Mouse (Mus musculus): ENCODE data around the gene D17Wsu92e. TPM values are rescaled to one million over a fixed set of nuclear protein-coding genes. Genes with fewer than 3 reads are reported as not detected.
"Not testable (repeated sequence)": the region's sequence is repeated elsewhere in the genome, so short reads cannot be mapped to it uniquely, and the experiment has no call there.

D17Wsu92e gene
- polyA plus RNA-seq, 1 experiment from 2014 or later: 20.3 TPM

DNA sequence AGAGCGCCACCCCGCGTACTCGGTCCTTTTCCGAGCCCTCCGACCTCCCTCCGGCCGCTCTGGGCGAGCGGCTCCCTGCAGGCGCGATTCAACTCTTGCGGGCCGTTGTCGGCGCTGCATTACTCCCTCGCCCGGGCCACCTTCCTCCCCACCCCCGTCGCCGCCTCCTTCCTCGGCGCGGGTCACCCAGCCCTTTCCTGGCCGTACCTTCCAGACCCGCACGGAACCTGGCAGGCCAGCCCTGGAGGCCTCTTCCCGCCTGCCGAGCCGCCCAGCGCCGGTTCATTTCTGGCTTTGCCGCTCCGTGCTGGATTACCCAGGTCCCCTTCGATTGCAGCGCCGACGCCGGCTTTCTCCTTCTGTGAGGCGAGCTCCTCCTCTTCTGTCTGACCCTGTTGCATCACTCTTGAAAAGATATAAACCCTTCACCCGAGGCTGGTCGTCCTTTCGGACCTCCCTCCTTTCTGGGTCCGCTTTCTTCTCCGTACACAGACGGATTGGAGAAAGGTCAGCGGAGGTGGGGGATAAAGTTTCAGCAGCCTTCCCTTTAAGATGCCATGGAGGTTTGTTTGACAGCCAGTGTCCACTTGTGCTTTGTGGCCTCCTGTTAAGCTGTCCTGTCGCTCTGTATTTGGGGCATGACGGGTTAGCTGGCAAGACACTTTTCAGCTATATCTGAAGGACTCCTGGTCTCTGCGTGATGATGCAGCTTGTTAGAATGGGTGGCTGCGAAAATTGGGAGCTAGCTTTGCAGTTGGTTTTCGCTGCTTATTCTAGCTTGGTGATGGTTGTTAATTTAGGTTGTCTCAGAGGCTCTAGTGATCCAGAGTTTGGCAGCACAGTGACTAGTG, 36.6 kb upstream of the D17Wsu92e start:
- Histone ChIP-seq H3K27me3 (replicated peaks; ENCODE audit: insufficient read depth, low read length) (no peaks in the 10 kb centered on the region), H3K9ac (replicated peaks; ENCODE audit: low read depth) (peak overlapping the region; percentile 75), H3K4me1 (ENCODE audit: insufficient read depth, low read depth, low read length) (peaks cover 5% of the 10 kb centered on the region; the same call in 1 of the 2 replicates), H3K9me3 (ENCODE audit: low read length) (no peaks in the 10 kb centered on the region), H3K36me3 (ENCODE audit: insufficient read depth, low read length) (peaks cover 11% of the 10 kb centered on the region; the same call in 1 of the 2 replicates), H3K27ac (ENCODE audit: low read length) (peak overlapping the region; percentile 81), H3K4me2 (replicated peaks; ENCODE audit: low read depth, low read length) (peak overlapping the region; percentile 99), H3K4me3 (ENCODE audit: low read depth, low read length) (peak overlapping the region; percentile 92)
- WGBS: 1% methylated on average over 50 of the region's 52 CpGs
- peak; percentile 73 for ATAC-seq
- DNase-seq (ENCODE audit: low spot score): peak; percentile 79
- TF ChIP-seq CTCF (IDR thresholded peaks at IDR 0.05) (no peak; the same call in 1 of the 2 replicates), EP300 (IDR thresholded peaks at IDR 0.05) (no peak)

DNA sequence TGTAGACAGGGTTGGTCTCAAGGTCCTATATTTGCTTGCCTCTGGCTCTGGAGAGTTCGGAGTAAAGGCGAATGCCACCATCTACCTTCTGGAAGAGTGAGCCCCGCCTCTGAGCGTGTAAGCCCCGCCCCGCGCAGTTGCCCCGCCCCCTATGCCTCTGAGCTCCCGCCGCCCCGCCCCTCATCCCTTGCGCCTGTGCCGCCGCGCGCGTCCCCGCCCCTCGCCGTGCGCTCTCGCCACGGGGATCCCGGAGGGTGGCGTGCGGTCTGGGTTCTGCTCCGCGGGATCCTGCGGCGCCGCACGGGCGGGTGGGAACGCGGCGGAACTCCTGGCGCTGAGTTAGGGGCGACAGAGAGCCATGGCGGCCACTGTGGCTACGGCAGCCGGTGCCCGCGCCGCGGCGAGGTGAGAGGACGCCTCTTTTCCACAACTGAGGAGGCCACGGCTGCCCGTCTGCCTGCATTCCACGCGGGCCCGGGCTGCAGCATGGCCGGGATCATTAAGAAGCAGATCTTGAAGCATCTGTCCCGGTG, 35.9 kb upstream of the D17Wsu92e start, which contains the start of gene Uhrf1bp1:
Gene Uhrf1bp1 (plus strand): TSS at position 177 of the 533 bp plus-strand sequence.
- peak; percentile 92 for ATAC-seq
- peak; percentile 89 for DNase-seq (ENCODE audit: low spot score)

DNA sequence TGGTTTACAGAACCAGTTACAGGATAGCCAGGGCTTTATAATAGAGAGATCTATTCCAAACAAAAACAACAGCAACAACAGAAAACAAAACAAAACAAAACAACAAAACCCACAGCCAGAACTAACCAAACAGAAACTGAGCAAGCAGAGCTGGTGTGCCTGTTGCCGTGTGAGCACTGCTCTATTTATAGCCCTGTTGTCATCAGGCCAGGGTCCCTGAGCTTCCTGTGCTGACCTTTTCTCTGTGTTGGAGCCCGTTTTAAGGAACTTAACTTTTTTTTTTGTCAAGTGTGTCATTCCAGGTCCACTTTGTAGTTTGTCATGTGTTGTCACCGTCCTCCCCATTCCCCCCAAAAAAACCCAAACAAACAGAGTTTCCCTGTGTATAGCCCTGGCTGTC, 30.6 kb upstream of the D17Wsu92e start:
- H3K4me2 ChIP-seq (replicated peaks; ENCODE audit: low read depth, low read length): no peak overlapping the region
- H3K9ac ChIP-seq (replicated peaks; ENCODE audit: low read depth): no peak overlapping the region
- DNase-seq (ENCODE audit: low spot score): no peak
- TF ChIP-seq CTCF (IDR thresholded peaks at IDR 0.05): no peak
- no peak for TF ChIP-seq EP300 (IDR thresholded peaks at IDR 0.05)
- H3K4me3 ChIP-seq (ENCODE audit: low read depth, low read length): no peak overlapping the region
- H3K4me1 ChIP-seq (ENCODE audit: insufficient read depth, low read depth, low read length): no peaks in the 10 kb centered on the region
- 38% methylated on average over 3 of the region's 3 CpGs for whole genome bisulfite sequencing
- peaks cover 41% of the 10 kb centered on the region for H3K36me3 ChIP-seq (ENCODE audit: insufficient read depth, low read length)
- H3K27me3 ChIP-seq (replicated peaks; ENCODE audit: insufficient read depth, low read length): no peaks in the 10 kb centered on the region
- no peak overlapping the region for H3K27ac ChIP-seq (ENCODE audit: low read length)
- H3K9me3 ChIP-seq (ENCODE audit: low read length): no peaks in the 10 kb centered on the region
- no peak for ATAC-seq

More for the DNA sequence above, 35.9 kb upstream of the D17Wsu92e start, which contains the start of gene Uhrf1bp1:
- peaks cover 5% of the 10 kb centered on the region; the same call in 1 of the 2 replicates for H3K4me1 ChIP-seq (ENCODE audit: insufficient read depth, low read depth, low read length)
- TF ChIP-seq EP300 (IDR thresholded peaks at IDR 0.05): no peak
- TF ChIP-seq CTCF (IDR thresholded peaks at IDR 0.05): no peak
- no peaks in the 10 kb centered on the region for H3K9me3 ChIP-seq (ENCODE audit: low read length)
- H3K36me3 ChIP-seq (ENCODE audit: insufficient read depth, low read length): peaks cover 12% of the 10 kb centered on the region; the same call in 1 of the 2 replicates
- WGBS: 1% methylated on average over 39 of the region's 54 CpGs
- H3K9ac ChIP-seq (replicated peaks; ENCODE audit: low read depth): peak within 1 kb of the TSS; percentile 75
- H3K27me3 ChIP-seq (replicated peaks; ENCODE audit: insufficient read depth, low read length): no peaks in the 10 kb centered on the region
- H3K4me3 ChIP-seq (ENCODE audit: low read depth, low read length): peak within 1 kb of the TSS; percentile 92
- peak within 1 kb of the TSS; percentile 99 for H3K4me2 ChIP-seq (replicated peaks; ENCODE audit: low read depth, low read length)
- H3K27ac ChIP-seq (ENCODE audit: low read length): peak within 1 kb of the TSS; percentile 81

DNA sequence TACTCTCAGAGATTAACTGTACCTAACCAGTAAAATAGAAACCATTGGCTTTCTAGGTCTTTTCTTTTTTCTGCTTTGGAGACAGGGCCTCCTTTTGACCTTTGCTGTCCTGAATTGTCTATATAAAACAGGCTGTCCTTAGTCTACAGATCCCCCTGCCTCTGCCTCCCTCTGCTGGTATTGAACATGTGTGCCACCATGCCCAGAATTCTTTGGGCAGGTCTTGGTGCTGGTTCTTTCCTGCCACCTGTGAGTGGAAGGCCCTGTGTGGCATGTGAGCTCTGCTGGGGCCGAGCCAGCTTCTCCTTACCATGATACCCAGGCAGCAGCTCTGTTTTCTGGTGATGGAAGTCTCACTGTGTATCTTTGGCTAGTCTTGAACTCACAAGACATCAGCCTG, 27.9 kb upstream of the D17Wsu92e start:
- Histone ChIP-seq H3K9me3 (ENCODE audit: low read length) (no peaks in the 10 kb centered on the region), H3K4me2 (replicated peaks; ENCODE audit: low read depth, low read length) (no peak overlapping the region), H3K36me3 (ENCODE audit: insufficient read depth, low read length) (peaks cover 60% of the 10 kb centered on the region), H3K27me3 (replicated peaks; ENCODE audit: insufficient read depth, low read length) (no peaks in the 10 kb centered on the region), H3K9ac (replicated peaks; ENCODE audit: low read depth) (no peak overlapping the region), H3K27ac (ENCODE audit: low read length) (no peak overlapping the region), H3K4me1 (ENCODE audit: insufficient read depth, low read depth, low read length) (no peaks in the 10 kb centered on the region), H3K4me3 (ENCODE audit: low read depth, low read length) (no peak overlapping the region)
- TF ChIP-seq CTCF (IDR thresholded peaks at IDR 0.05) (peak; percentile 26), EP300 (IDR thresholded peaks at IDR 0.05) (no peak)
- WGBS: 85% methylated on average over 1 of the region's 1 CpGs
- ATAC-seq (no peak), DNase-seq (ENCODE audit: low spot score) (no peak)

DNA sequence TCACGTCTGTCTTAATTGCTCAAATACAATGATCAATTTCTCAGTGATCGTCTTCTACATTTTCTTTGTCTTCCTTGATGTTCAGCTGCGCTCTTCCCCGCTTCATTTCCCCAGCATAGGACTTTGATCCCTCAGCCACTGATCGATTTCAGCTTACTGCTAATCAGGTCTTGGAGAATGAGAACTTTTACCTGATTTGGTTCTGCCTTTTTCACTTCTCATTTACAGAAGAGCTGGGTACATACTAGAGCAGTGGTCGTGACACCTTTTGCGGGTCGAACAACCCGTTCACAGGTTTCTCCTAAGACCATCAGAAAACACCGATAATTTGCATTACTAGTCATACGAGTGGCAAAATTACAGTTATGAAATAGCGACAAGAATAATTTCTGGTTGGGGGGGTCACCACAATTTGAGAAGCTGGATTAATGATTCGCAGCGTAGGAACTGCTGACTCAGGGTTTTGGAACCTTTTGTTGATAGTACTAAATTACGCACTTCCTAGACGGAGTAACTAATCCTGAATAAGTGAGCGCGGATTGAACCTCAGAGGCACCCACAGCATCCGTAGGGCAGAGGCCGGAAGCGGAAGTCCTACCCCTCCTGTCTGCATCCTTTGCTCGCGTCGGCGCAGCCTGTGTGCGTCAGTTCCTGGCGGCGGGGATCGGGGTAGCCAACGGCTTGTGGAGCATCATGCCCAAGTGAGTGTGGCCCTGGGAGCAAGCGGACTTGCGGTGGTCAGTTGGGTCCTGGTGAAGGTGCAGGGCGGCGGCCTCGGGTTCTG, 19.2 kb upstream of the D17Wsu92e start:
- no peaks in the 10 kb centered on the region; the same call in 1 of the 2 replicates for H3K4me1 ChIP-seq (ENCODE audit: insufficient read depth, low read depth, low read length)
- peak overlapping the region; percentile 86 for H3K4me3 ChIP-seq (ENCODE audit: low read depth, low read length)
- WGBS: 3% methylated on average over 35 of the region's 35 CpGs
- peak overlapping the region; percentile 80 for H3K4me2 ChIP-seq (replicated peaks; ENCODE audit: low read depth, low read length)
- ATAC-seq (peak; percentile 100), DNase-seq (ENCODE audit: low spot score) (peak; percentile 99)
- TF ChIP-seq EP300 (IDR thresholded peaks at IDR 0.05): peak; percentile 86; the same call in 1 of the 2 replicates
- peak; percentile 30; the same call in 1 of the 2 replicates for TF ChIP-seq CTCF (IDR thresholded peaks at IDR 0.05)
- H3K9ac ChIP-seq (replicated peaks; ENCODE audit: low read depth): peak overlapping the region; percentile 76
- no peaks in the 10 kb centered on the region for H3K27me3 ChIP-seq (replicated peaks; ENCODE audit: insufficient read depth, low read length)
- H3K36me3 ChIP-seq (ENCODE audit: insufficient read depth, low read length): peaks cover 8% of the 10 kb centered on the region; the same call in 1 of the 2 replicates
- H3K27ac ChIP-seq (ENCODE audit: low read length): peak overlapping the region; percentile 54; the same call in 1 of the 2 replicates
- no peaks in the 10 kb centered on the region for H3K9me3 ChIP-seq (ENCODE audit: low read length)

DNA sequence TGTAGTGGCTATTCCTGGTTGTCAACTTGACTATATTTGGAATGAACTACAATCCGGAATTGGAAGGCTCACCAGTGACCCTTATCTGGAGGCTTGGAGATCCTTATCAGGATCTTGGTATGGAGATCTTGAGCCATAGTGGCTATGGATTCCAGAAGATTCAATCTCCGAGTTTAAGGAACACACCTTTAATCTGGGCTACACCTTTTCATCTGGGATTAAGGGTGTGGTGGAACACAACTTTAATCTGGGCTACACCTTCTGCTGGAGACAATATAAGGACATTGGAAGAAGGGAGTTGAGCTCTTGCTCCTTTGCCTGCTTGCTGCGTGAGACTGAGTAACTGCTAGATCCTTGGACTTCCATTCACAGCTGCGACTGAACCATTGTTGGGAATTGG, 17.4 kb upstream of the D17Wsu92e start, which contains the start of gene Snrpc:
Gene Snrpc (plus strand): TSS at position 301 of the 400 bp plus-strand sequence.
- WGBS: 73% methylated on average over 3 of the region's 4 CpGs
- H3K36me3 ChIP-seq (ENCODE audit: insufficient read depth, low read length); H3K27ac ChIP-seq (ENCODE audit: low read length); DNase-seq (ENCODE audit: low spot score); ATAC-seq; H3K4me3 ChIP-seq (ENCODE audit: low read depth, low read length); H3K4me2 ChIP-seq (replicated peaks; ENCODE audit: low read depth, low read length); H3K4me1 ChIP-seq (ENCODE audit: insufficient read depth, low read depth, low read length); H3K9ac ChIP-seq (replicated peaks; ENCODE audit: low read depth); H3K27me3 ChIP-seq (replicated peaks; ENCODE audit: insufficient read depth, low read length); H3K9me3 ChIP-seq (ENCODE audit: low read length): not testable (repeated sequence)
